Mouse (Mus musculus) thymus, postnatal 4 days (tissue): ENCODE measurements around the gene Robo1.
A peak's percentile ranks its signal among the peaks of the same experiment; 100 is the strongest.

Experiments used
- DNase-seq: peaks from one replicate; pipeline ENCODE4 v3.0.0; 2021

Gene Robo1

GRCm38 (mm10) chr16:72307537-72308330, at the start of gene Robo1:
Robo1 (plus strand) TSS chr16:72308306.
- no peak for DNase-seq

GRCm38 (mm10) chr16:72267839-72268238, 40.3 kb upstream of the Robo1 start:
- DNase-seq: no peak

GRCm38 (mm10) chr16:72276390-72277074, 31.6 kb upstream of the Robo1 start:
- no peak for DNase-seq

- DNase-seq: no peak
Measured at GRCm38 (mm10) chr16:72308331-72308668, 194 bp downstream of the Robo1 start.

- no peak for DNase-seq
Measured at GRCm38 (mm10) chr16:72327321-72327720, 19.2 kb downstream of the Robo1 start.

- no peak for DNase-seq
Measured at GRCm38 (mm10) chr16:72328579-72328978, 20.5 kb downstream of the Robo1 start.

- no peak for DNase-seq
Measured at GRCm38 (mm10) chr16:72337757-72338156, 29.7 kb downstream of the Robo1 start.

- peak; percentile 38 for DNase-seq
Measured at GRCm38 (mm10) chr16:72350422-72350821, 42.3 kb downstream of the Robo1 start.

GRCm38 (mm10) chr16:72356515-72357357, 48.6 kb downstream of the Robo1 start:
- DNase-seq: no peak

- no peak for DNase-seq
Measured at GRCm38 (mm10) chr16:72376896-72377295, 68.8 kb downstream of the Robo1 start.

GRCm38 (mm10) chr16:72381819-72382218, 73.7 kb downstream of the Robo1 start:
- DNase-seq: no peak

GRCm38 (mm10) chr16:72383566-72383965, 75.5 kb downstream of the Robo1 start:
- no peak for DNase-seq

- DNase-seq: no peak
Measured at GRCm38 (mm10) chr16:72393512-72393911, 85.4 kb downstream of the Robo1 start.

GRCm38 (mm10) chr16:72398811-72399210, 90.7 kb downstream of the Robo1 start:
- no peak for DNase-seq

- DNase-seq: no peak
Measured at GRCm38 (mm10) chr16:72402381-72402780, 94.3 kb downstream of the Robo1 start.

GRCm38 (mm10) chr16:72409820-72410219, 101.7 kb downstream of the Robo1 start:
- DNase-seq: no peak

GRCm38 (mm10) chr16:72411669-72412270, 103.7 kb downstream of the Robo1 start:
- DNase-seq: no peak

- no peak for DNase-seq
Measured at GRCm38 (mm10) chr16:72412879-72413278, 104.8 kb downstream of the Robo1 start.

- no peak for DNase-seq
Measured at GRCm38 (mm10) chr16:72419328-72420066, 111.4 kb downstream of the Robo1 start.

GRCm38 (mm10) chr16:72422426-72422825, 114.3 kb downstream of the Robo1 start:
- DNase-seq: no peak

GRCm38 (mm10) chr16:72434396-72434795, 126.3 kb downstream of the Robo1 start:
- DNase-seq: no peak

GRCm38 (mm10) chr16:72444428-72445135, 136.5 kb downstream of the Robo1 start:
- DNase-seq: no peak
